Mouse (Mus musculus) MEL-GATA-1-ER (cell line): ENCODE measurements around the gene Il23a.
"Not testable (repeated sequence)": the region's sequence is repeated elsewhere in the genome, so short reads cannot be mapped to it uniquely, and the experiment has no call there.

Experiments used
- DNase-seq: peaks from one replicate; pipeline ENCODE4 v3.0.0-alpha.2; 2012; ENCODE audit warnings: low read depth; ENCODE audit errors: extremely low read depth

Gene Il23a

DNA sequence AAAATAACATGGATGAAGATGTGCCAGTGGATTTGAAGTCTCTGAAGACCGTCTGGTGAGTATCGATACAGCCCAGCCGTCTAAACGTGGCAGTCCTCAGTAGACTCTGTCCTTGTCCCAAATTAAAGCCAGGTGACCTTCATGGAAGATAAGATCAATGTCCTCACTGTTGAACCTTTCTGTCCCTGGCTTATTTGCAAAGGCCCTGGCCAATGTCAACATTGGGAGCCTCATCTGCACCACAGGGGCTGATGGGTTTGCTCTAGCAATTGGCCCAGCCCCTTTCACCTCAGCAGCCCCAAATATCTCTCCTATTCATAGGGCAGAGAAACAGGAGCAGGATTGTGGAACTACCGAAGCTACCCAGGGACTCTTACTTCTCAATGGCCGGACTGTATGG is 30.2 kb downstream of the Il23a start, which contains the start of gene Apof:
TSS of gene Apof (plus strand) at position 301 of the 400 bp plus-strand sequence.
- no peak for DNase-seq

DNA sequence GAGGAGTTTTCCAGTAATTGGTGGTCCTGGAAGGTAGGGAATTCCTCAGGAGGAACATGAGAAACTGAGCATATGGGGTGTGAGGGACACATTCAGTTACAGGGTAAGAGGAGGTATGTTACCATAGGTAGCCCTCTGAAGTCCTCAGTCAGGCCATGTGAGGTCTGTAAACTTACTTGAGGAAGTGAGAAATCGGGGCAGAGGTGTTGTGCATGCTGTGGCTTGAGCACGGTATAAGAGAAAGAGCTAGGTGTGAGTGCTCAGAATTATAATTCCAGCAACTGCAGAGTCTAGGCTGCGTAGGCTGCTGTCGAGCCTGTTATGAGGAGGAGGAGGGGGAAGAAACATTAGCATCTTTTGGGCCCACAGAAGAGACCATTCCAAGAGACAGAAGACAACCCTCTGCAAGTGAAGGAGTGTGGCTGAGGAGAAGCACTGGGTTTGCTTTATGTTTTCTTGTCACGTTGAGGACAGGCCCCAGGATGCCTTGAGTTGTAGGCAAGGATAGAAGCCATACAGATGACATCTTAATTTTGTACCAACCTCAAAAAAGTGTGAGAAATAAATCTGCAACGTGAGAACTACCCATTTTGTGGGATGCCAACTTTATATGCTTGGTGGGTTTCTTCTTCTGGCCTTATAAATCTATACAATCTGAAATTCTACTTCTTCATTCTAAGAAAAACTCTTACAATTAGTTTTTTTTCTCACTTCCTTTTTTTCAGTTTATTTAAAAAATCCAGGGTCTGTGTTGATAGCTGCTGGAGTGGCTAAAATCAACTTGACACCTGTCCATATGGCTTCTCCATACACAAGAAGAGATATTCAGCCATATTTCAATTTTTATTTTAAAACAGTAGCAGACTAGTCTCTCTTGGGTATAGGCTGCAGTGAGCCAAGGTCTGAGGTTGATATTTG is 34.9 kb downstream of the Il23a start:
- no peak for DNase-seq

DNA sequence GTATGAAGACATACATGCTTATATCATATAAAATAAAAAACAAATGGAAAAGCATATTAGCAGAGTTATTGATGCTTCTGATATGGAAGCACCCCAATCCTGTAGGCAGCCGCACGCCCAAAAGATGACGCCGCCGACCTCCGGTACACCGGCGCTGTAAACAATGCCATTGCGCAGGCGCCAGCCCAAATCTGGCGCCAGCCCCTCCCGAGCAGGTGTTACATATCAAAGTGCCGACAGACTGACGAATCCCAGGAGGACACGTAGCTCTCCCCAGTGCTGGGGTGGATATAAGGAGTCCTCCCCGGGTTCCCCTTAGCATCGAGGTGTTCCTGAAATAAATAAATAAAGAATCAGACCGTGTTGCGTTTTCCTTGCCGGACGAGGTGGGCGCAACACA is 36.3 kb downstream of the Il23a start:
- DNase-seq = no peak

DNA sequence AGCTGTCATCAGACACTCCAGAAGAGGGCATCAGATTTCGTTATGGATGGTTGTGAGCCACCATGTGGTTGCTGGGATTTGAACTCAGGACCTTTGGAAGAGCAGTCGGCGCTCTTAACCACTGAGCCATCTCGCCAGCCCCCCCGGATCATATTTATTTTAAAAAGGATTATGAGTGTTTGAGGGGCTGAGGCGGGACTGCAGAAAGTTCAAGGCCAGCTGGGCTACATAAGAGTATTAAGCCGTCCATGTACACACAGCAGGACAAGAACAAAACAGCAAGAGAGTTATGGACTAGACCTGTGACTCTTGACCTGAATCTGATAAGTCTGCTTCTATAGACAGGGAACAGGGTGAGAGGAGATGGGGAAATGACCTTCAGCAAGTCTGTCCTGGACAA is 38.2 kb downstream of the Il23a start:
- not testable (repeated sequence) for DNase-seq

DNA sequence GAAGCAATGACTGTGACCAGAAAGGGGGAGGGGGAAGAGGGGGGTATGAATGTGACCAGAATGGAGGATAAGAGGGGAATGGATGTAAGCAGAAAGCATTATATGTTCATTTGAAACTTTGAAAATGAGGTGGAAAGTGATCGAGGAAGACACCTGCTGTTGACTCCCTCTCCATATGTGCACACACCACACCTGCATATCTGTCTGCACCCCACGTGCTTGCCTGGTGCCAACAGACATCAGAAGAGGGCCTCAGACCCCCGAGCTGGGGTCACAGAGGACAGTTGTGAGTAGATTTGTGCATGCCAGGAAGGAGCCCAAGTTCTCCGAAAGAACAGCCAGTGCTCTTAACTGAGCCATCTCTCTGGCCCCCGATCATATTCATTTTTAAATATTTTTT is 38.6 kb downstream of the Il23a start:
- no peak for DNase-seq

DNA sequence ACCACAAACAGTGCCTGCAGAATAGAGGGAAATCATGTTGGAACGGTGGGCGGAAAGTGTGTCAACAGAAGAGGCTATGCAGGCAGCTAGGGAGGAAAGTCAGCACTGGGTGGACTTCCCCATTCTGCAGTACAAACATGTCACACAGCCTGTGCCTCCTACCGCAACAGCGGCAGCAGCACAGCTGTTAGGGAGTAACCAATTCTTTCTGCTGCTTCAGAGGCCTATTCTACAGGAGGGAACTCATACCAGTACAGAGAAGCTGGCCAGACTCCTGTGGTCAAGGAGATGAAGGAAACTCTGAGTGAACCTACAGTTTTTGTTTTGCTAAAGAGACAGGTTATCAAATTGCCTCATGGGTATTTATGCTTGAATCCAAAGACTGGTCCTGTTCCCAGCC is 39.6 kb downstream of the Il23a start:
- DNase-seq = no peak

DNA sequence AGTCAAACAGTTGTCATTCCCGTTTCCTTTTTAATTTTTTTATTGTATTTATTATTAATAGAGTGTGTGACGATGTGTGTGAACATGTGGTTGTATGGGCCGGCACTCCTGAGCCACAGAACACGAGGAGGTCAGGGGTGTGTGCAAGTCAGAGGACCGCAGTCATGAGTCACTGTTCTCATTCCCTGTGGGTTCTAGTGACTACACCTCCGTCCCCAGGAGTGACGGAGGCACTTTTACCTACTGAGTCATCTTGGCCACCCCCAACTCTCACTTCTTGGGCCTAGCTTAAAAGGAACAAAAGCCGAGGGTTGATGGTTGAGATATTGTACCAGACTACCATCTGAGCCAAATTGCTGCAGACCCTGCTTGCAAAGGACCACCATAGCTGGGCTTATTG is 42.2 kb downstream of the Il23a start:
- DNase-seq = no peak

DNA sequence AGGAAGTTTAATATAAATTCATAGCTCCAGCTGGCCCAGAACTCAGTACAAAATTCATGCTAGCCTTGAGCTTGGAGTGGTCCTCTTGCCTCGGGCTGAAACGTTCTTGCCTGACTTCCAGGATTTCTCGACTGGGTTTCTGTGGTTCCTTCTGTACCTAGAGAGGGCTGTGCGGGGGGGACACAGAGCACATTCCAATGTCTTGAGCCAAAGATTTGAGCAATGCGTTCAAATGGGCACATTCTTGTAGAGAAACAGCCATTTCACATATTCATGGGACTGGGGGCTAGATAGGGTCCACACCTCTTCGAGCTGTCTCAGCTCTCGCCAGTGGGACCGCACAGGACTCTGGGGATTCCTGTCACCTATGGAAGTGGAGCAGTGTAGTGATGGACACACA is 42.6 kb downstream of the Il23a start:
- DNase-seq = no peak

DNA sequence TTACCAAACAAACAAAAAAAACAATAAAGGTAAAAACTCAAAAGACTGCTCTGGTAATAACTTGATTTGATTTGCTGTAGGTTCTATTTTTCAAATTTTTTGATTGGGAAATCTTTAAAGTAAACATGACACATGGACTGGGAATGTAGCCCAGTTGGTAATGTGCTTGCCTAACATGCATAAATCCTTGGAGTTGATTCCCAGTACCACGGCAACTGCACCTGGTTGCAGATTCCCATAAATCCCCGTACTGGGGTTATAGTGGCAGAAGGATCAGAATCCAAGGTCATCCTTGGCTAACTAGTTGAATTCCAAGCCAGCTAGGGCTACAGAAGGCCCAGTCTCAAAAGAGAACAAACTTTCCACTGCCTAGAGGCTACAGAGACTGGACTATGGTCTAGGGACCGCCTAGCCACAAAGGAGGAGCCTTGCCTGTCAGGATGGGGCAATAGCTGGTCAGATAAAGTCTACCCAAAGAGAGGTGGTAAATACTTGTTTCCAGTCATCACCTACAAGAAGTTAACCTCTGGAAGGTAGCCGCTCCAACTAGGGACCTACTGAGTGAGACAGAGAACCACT is 44.8 kb downstream of the Il23a start, which contains the start of gene Apon:
TSS of gene Apon (plus strand) at position 420 of the 579 bp plus-strand sequence.
- no peak for DNase-seq

DNA sequence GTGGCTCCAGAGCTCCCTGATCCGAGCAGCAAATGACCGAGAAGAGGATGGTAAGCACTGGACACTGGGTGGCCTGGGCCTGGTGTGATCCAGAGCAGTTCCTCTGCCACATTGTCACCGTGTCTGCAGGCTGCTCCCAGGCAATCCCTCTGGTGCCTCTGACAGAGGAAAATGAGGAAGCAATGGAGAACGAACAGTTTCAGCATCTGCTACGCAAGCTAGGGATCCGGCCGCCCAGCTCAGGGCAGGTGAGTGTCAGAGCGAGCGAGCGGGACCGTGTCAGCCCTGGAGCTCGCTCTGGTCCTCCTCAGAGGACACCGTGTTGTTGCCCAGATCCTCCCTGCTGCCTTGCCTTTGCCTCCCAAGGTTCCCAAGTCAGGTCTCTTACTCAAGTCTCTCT is 48.0 kb downstream of the Il23a start:
- no peak for DNase-seq

DNA sequence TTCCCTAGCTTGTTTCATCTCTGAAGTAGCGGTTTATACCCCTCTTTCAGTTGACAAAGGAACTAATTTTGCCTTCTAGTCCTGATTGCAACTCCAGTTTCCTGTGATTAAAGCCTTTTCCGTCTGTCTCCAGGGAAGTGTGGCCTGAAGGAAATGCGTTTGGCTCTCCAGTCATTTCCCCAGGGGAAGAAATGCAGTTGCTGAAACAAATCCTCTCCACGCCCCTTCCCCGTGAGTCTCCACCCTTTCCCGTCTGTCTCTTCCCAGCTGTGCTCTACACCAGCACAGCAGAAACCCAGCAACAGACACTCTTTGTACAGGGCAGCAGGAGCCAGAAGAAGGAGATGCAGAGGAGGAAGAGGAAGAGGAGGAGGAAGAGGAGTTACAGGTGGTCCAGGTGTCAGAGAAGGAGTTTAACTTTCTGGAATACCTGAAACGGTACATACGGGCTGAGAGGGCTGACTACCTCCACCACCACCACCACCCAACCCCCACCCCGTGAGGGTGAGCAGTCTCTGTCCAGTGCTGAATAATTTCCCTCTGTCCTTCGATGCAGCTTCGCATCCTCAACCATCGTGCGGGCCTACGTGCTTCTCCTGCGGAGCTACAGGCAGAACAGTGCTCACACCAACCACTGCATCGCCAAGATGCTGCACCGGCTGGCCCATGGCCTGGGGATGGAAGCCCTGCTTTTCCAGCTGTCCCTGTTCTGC is 51.4 kb downstream of the Il23a start:
- DNase-seq = no peak
